Mouse (Mus musculus) CD4-positive, CD25-positive, alpha-beta regulatory T cell, adult 4 months (primary cell): Measurements from ENCODE around the gene Fam216b. TPM values are rescaled to one million over a fixed set of nuclear protein-coding genes. Genes with fewer than 3 reads are reported as not detected.

ENCODE experiments used
- ATAC-seq: one replicate; pipeline ENCODE4 v1.8.0; 2017
- polyA plus RNA-seq, 2 experiments: library from polyadenylated mRNA; unstranded; fragments of 100-300 nt; shearing (Covaris generic); gene quantifications; one replicate each; pipeline ENCODE4 v1.2.1; 2017

The Fam216b gene
- polyA plus RNA-seq, 2 experiments from 2014 or later, result not detected

- no peak for ATAC-seq
Measured at GRCm38 (mm10) chr14:78041886-78042526, 46.8 kb downstream of the Fam216b start.

GRCm38 (mm10) chr14:78040643-78041042 is 48.2 kb downstream of the Fam216b start:
- no peak for ATAC-seq

GRCm38 (mm10) chr14:78038876-78039275 is 49.9 kb downstream of the Fam216b start:
- no peak for ATAC-seq

Other genes with a start within 250 kb of the Fam216b start
- gene Dnajc15, start 213.9 kb downstream of the Fam216b start, polyA plus RNA-seq, result 100 to 1,000 TPM in 1 of 2 experiments, 10 to 100 TPM in 1; 76.0 to 120 TPM
- gene Epsti1, start 184.8 kb downstream of the Fam216b start, polyA plus RNA-seq, result 100 to 1,000 TPM in 1 of 2 experiments, 10 to 100 TPM in 1; 97.6 to 108 TPM
- 10 to 100 TPM in 1 of 2 experiments, 1 to 10 TPM in 1; 5.6 to 11.5 TPM for gene Tnfsf11, start 219.0 kb upstream of the Fam216b start, polyA plus RNA-seq